Mouse (Mus musculus) gastrocnemius, postnatal 14 days (tissue): ENCODE measurements around the gene Gm3594. TPM values are rescaled to one million over a fixed set of nuclear protein-coding genes. Genes with fewer than 3 reads are reported as not detected.
"Not testable (repeated sequence)": the region's sequence is repeated elsewhere in the genome, so short reads cannot be mapped to it uniquely, and the experiment has no call there.

Source experiments
- DNase-seq: peaks from one replicate; pipeline ENCODE4 v3.0.0; 2021; ENCODE audit warnings: mixed read lengths
- intact Hi-C: fragments of 180-260 bp; cut with DNase I; formaldehyde crosslinking; loops from one replicate; pipeline ENCODE4 v1.15.1; 2025; ENCODE audit warnings: low total_unique reads
- long read RNA-seq, 2 experiments: library from polyadenylated mRNA; stranded (forward); transcript quantifications; one replicate each; pipeline ENCODE4 v2.0.0; 2021
- total RNA-seq, 2 experiments: library from RNA; stranded (reverse); gene quantifications; 2 replicates each; pipeline ENCODE4 v1.2.3; 2021

Gene Gm3594
- total RNA-seq = not detected
- long read RNA-seq, experiment 1 = 0 reads
- long read RNA-seq, experiment 2 = 0 reads

- intact Hi-C loops, DNase-seq: not testable (repeated sequence)
Observed at GRCm38 (mm10) chr14:6444511-6444910, at the start of gene Gm3594. Gene Gm3594, minus strand, starts transcription at chr14:6444611.

- intact Hi-C loops = not testable (repeated sequence)
- peak; percentile 2 for DNase-seq
Observed at GRCm38 (mm10) chr14:6486331-6486730, 41.9 kb upstream of the Gm3594 start.

GRCm38 (mm10) chr14:6485541-6485940, 41.1 kb upstream of the Gm3594 start:
- intact Hi-C loops, DNase-seq: not testable (repeated sequence)

GRCm38 (mm10) chr14:6482126-6482525, 37.7 kb upstream of the Gm3594 start:
- intact Hi-C loops = not testable (repeated sequence)
- DNase-seq = peak; percentile 4

GRCm38 (mm10) chr14:6471856-6472255, 27.4 kb upstream of the Gm3594 start:
- intact Hi-C loops, DNase-seq: not testable (repeated sequence)

GRCm38 (mm10) chr14:6440774-6441173, 3.6 kb downstream of the Gm3594 start:
- intact Hi-C loops, DNase-seq: not testable (repeated sequence)

GRCm38 (mm10) chr14:6440206-6440605, 4.2 kb downstream of the Gm3594 start:
- DNase-seq = peak; percentile 1
- intact Hi-C loops = not testable (repeated sequence)

- DNase-seq = peak; percentile 28
- intact Hi-C loops = not testable (repeated sequence)
Observed at GRCm38 (mm10) chr14:6426766-6427165, 17.6 kb downstream of the Gm3594 start.

- DNase-seq = peak; percentile 1
- intact Hi-C loops = not testable (repeated sequence)
Observed at GRCm38 (mm10) chr14:6426353-6426752, 18.1 kb downstream of the Gm3594 start.

GRCm38 (mm10) chr14:6412382-6412781, 32.0 kb downstream of the Gm3594 start, which contains the start of gene Gm3591:
Gene Gm3591, minus strand, starts transcription at chr14:6412482.
- DNase-seq, intact Hi-C loops: not testable (repeated sequence)

GRCm38 (mm10) chr14:6390219-6390618, 54.2 kb downstream of the Gm3594 start, which contains the start of gene Gm16440:
Gene Gm16440, minus strand, starts transcription at chr14:6390319.
- intact Hi-C loops, DNase-seq: not testable (repeated sequence)

Other genes with a start within 250 kb of the Gm3594 start
- under 1 TPM; 0.39 to 0.40 TPM for gene Gm21560, start 225.3 kb downstream of the Gm3594 start, total RNA-seq
- under 1 TPM in 1 of 2 experiments, not detected in 1; 0.53 TPM for gene Gm3411, start 157.4 kb downstream of the Gm3594 start, total RNA-seq
- gene Gm21103, start 139.8 kb downstream of the Gm3594 start, total RNA-seq = not detected
- gene Gm3618, start 100.9 kb downstream of the Gm3594 start, total RNA-seq = not detected
- not detected for gene Gm16440, start 54.3 kb downstream of the Gm3594 start, total RNA-seq
- gene Gm3591, start 32.1 kb downstream of the Gm3594 start, total RNA-seq = not detected
- gene Gm8356, start 92.7 kb upstream of the Gm3594 start, total RNA-seq = not detected
- 1 to 10 TPM in 1 of 2 experiments, under 1 TPM in 1; 0.80 to 1.2 TPM for gene Gm3629, start 146.0 kb upstream of the Gm3594 start, total RNA-seq
- not detected for gene Gm3460, start 177.8 kb upstream of the Gm3594 start, total RNA-seq
- gene Gm10251, start 239.6 kb upstream of the Gm3594 start, total RNA-seq = not detected